Mouse (Mus musculus) cerebellum, adult 9-11 months (tissue): Measurements from ENCODE around the gene Nipal4.

Experiments used
- DNase-seq: peaks from one replicate; pipeline ENCODE4 v3.0.0; 2022

Gene Nipal4

GRCm38 (mm10) chr11:46113211-46113610 lies 53.1 kb downstream of the Nipal4 start:
- no peak for DNase-seq

GRCm38 (mm10) chr11:46110945-46111287 lies 55.4 kb downstream of the Nipal4 start:
- no peak for DNase-seq

GRCm38 (mm10) chr11:46110156-46110944 lies 56.0 kb downstream of the Nipal4 start:
- peak; percentile 49 for DNase-seq

- DNase-seq = no peak
Observed at GRCm38 (mm10) chr11:46109206-46109605, 57.1 kb downstream of the Nipal4 start.

GRCm38 (mm10) chr11:46107046-46107445 lies 59.3 kb downstream of the Nipal4 start:
- DNase-seq = no peak

GRCm38 (mm10) chr11:46102107-46102506 lies 64.2 kb downstream of the Nipal4 start:
- DNase-seq = peak; percentile 82
